Mouse (Mus musculus) C2C12 (cell line): ENCODE measurements around the gene Cdk14.

ENCODE experiments used
- CEBPB ChIP-seq: IDR thresholded peaks from one replicate; pipeline ENCODE4 v1.6.1; 2011; ENCODE audit warnings: low read depth, mild to moderate bottlenecking, control low read depth, moderate library complexity
- CTCF ChIP-seq: IDR thresholded peaks from one replicate; pipeline ENCODE4 v1.5.1; 2011; ENCODE audit not compliant: control insufficient read depth, insufficient read depth, insufficient read length
- MAX ChIP-seq: IDR thresholded peaks from one replicate; pipeline ENCODE4 v1.6.1; 2011; ENCODE audit warnings: mild to moderate bottlenecking, control low read depth
- MYOD1 ChIP-seq: IDR thresholded peaks from one replicate; pipeline ENCODE4 v1.6.1; 2011; ENCODE audit warnings: low read depth; ENCODE audit not compliant: control insufficient read depth, insufficient read length
- MYOG ChIP-seq: IDR thresholded peaks from one replicate; pipeline ENCODE4 v1.6.1; 2011; ENCODE audit not compliant: control insufficient read depth, insufficient read length; ENCODE audit errors: extremely low read depth
- USF1 ChIP-seq: IDR thresholded peaks from one replicate; pipeline ENCODE4 v1.6.1; 2011; ENCODE audit warnings: low read depth, mild to moderate bottlenecking, control low read depth, moderate library complexity

- TF ChIP-seq CTCF, result no peak
- no peak for TF ChIP-seq MYOG
- no peak for TF ChIP-seq MAX
- TF ChIP-seq MYOD1, result no peak
- no peak for TF ChIP-seq CEBPB
- TF ChIP-seq USF1, result no peak
These were observed 614.9 kb downstream of the Cdk14 start for GRCm38 (mm10) chr5:4805228-4805627.
